ENCODE assay signal across 21 mouse cellular contexts in the genomic region with DNA sequence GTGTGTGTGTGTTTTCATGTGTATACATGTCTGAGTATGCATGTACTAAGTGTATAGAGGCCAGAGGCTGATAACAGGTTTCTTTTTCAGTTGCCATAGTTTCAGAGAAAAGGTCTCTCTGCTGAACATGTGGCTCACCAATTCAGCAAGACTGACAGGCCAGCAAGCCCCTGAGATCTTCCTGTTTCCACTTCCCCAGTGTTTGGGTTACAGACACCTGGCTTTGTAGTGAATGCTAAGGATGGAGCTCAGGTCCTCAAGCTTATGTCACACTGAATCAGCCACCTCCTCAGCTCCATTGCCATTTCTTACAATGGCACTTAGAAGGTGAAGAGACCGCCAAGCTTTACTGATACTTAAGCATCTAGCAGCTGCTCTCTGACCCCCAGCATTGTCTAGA. TPM values are rescaled to one million over a fixed set of nuclear protein-coding genes. Genes with fewer than 3 reads are reported as not detected.
DNase-seq lines count a peak whose midpoint lies in the region; ATAC-seq and TF ChIP-seq lines count a peak whose summit lies in the region.
"Had no signal": no experiment of that assay in that cellular context is flagged by ENCODE, and none has a peak within 500 bp of the region (broad histone marks: within the 10 kb centered on the region; RNA-seq: fewer than 3 reads in every experiment).

No protein-coding gene starts in this region.

- H3K4me2 ChIP-seq in liver, embryonic 13.5 days: no peak overlapping the region
- no peak overlapping the region for H3K4me2 ChIP-seq in liver, postnatal 0 days (ENCODE audit: low read depth, low read length)
- H3K4me2 ChIP-seq: embryonic facial prominence, embryonic 15.5 days; heart, embryonic 11.5 days; heart, embryonic 15.5 days; hindbrain, embryonic 15.5 days had no signal

- peaks cover 64% of the 10 kb centered on the region for H3K4me1 ChIP-seq in liver, embryonic 13.5 days (replicated peaks)
- peaks cover 33% of the 10 kb centered on the region for H3K4me1 ChIP-seq in liver, postnatal 0 days (ENCODE audit: insufficient read depth)
- H3K4me1 ChIP-seq in MEL (ENCODE audit: control insufficient read depth in 1 of 2, insufficient read depth in 2 of 2, low read length in 2 of 2): peaks cover 39 to 46% of the 10 kb centered on the region in 2 experiments
- H3K4me1 ChIP-seq: embryonic facial prominence, embryonic 15.5 days; forebrain, embryonic 10.5 days had no signal

- H3K36me3 ChIP-seq in liver, embryonic 13.5 days: peaks cover 50% of the 10 kb centered on the region
- peaks cover 42% of the 10 kb centered on the region for H3K36me3 ChIP-seq in liver, postnatal 0 days (replicated peaks; ENCODE audit: insufficient read depth, low read length)
- peaks cover 0 to 66% of the 10 kb centered on the region in 2 experiments; a peak in 2 of 4 replicates for H3K36me3 ChIP-seq in MEL (ENCODE audit: control insufficient read depth in 1 of 2, insufficient read depth in 2 of 2, low read length in 2 of 2)

- no peak for TF ChIP-seq CTCF in liver, postnatal 0 days (IDR thresholded peaks at IDR 0.05; ENCODE audit: low read depth)
- TF ChIP-seq CTCF in MEL (IDR thresholded peaks at IDR 0.05 in 2 of 3, conservative IDR thresholded peaks at IDR 0.05 in 1 of 3; ENCODE audit: control insufficient read depth in 1 of 3, insufficient read depth in 1 of 3, low read depth in 2 of 3, low read length in 3 of 3, poor library complexity in 1 of 3, severe bottlenecking in 1 of 3): no peak

- H3K27ac ChIP-seq in liver, embryonic 13.5 days: 0 out of 2 replicates have a peak overlapping the region, but pooled peaks have one; percentile 11
- no peak overlapping the region for H3K27ac ChIP-seq in liver, postnatal 0 days (ENCODE audit: low read depth)
- peak overlapping the region; percentile 93 for H3K27ac ChIP-seq in MEL (ENCODE audit: control insufficient read depth, low read depth, low read length)
- H3K27ac ChIP-seq: embryonic facial prominence, embryonic 15.5 days; forebrain, embryonic 10.5 days; gastrocnemius, adult 2 months; heart, adult 2 months; heart, embryonic 15.5 days; hindbrain, embryonic 15.5 days had no signal

- H3K27me3 ChIP-seq in liver, embryonic 13.5 days: no peaks in the 10 kb centered on the region
- no peaks in the 10 kb centered on the region for H3K27me3 ChIP-seq in liver, postnatal 0 days (ENCODE audit: insufficient read depth, low read length)
- no peaks in the 10 kb centered on the region for H3K27me3 ChIP-seq in MEL (ENCODE audit: control insufficient read depth in 1 of 2, insufficient read depth in 2 of 2, low read length in 2 of 2)
- H3K27me3 ChIP-seq: embryonic facial prominence, embryonic 15.5 days; heart, embryonic 15.5 days; hindbrain, embryonic 15.5 days had no signal

- TF ChIP-seq RAD21 in MEL (IDR thresholded peaks at IDR 0.05; ENCODE audit: low read depth, low read length): no peak

- no peak overlapping the region for H3K9ac ChIP-seq in liver, embryonic 13.5 days
- H3K9ac ChIP-seq in liver, postnatal 0 days (replicated peaks): no peak overlapping the region
- no peak overlapping the region; the same call in 1 of the 2 replicates for H3K9ac ChIP-seq in MEL (ENCODE audit: control insufficient read depth, low read depth, low read length, poor library complexity, severe bottlenecking)
- H3K9ac ChIP-seq: embryonic facial prominence, embryonic 15.5 days; heart, embryonic 15.5 days; hindbrain, embryonic 15.5 days had no signal

- no peak overlapping the region for H3K4me3 ChIP-seq in liver, embryonic 13.5 days (replicated peaks)
- no peak overlapping the region for H3K4me3 ChIP-seq in liver, postnatal 0 days (ENCODE audit: low read depth, low read length)
- no peak overlapping the region for H3K4me3 ChIP-seq in MEL (ENCODE audit: control insufficient read depth in 1 of 2, insufficient read depth in 1 of 2, low read depth in 2 of 2, low read length in 2 of 2)
- H3K4me3 ChIP-seq: embryonic facial prominence, embryonic 15.5 days; erythroblast, embryonic 14.5 days; forebrain, embryonic 10.5 days; gastrocnemius, adult 2 months; heart, adult 2 months; heart, embryonic 15.5 days; hindbrain, embryonic 15.5 days had no signal

- no peak for DNase-seq in liver, embryonic 13.5 days
- DNase-seq in liver, postnatal 0 days: no peak
- peak; percentile 54 for DNase-seq in MEL (ENCODE audit: low read depth, low spot score)
- DNase-seq in right cerebral cortex, postnatal 14 days: no peak
- DNase-seq in right cerebral cortex, postnatal 4 days: no peak
- DNase-seq: adrenal gland, postnatal 14 days; cerebellum, adult 18-20 months; cerebellum, postnatal 10 days; gastrocnemius, adult 2 months; gastrocnemius, postnatal 25 days; heart, adult 2 months; heart, postnatal 14 days had no signal

- no peaks in the 10 kb centered on the region for H3K9me3 ChIP-seq in liver, embryonic 13.5 days (replicated peaks)
- no peaks in the 10 kb centered on the region for H3K9me3 ChIP-seq in liver, postnatal 0 days (ENCODE audit: low read length)
- H3K9me3 ChIP-seq in MEL (replicated peaks; ENCODE audit: insufficient read depth, low read length): no peaks in the 10 kb centered on the region
- H3K9me3 ChIP-seq: embryonic facial prominence, embryonic 15.5 days; forebrain, embryonic 10.5 days; G1E; heart, embryonic 15.5 days; hindbrain, embryonic 15.5 days had no signal

- WGBS in liver, embryonic 13.5 days (ENCODE audit: insufficient replicate concordance): 82% methylated on average over 1 of the region's 1 CpGs
- 93% methylated on average over 1 of the region's 1 CpGs for WGBS in liver, postnatal 0 days (ENCODE audit: insufficient replicate concordance)

- TF ChIP-seq EP300 in liver, postnatal 0 days (IDR thresholded peaks at IDR 0.05; ENCODE audit: low read depth): no peak
- TF ChIP-seq EP300 in MEL (IDR thresholded peaks at IDR 0.05; ENCODE audit: low read depth in 1 of 2, low read length in 2 of 2): no peak

- TF ChIP-seq POLR2A in MEL (IDR thresholded peaks at IDR 0.05; ENCODE audit: control insufficient read depth in 1 of 2, insufficient read depth in 1 of 2, low read depth in 1 of 2, low read length in 2 of 2, poor library complexity in 1 of 2): no peak

- ATAC-seq in liver, embryonic 13.5 days (ENCODE audit: low read depth): no peak
- ATAC-seq in liver, postnatal 0 days: no peak
- ATAC-seq in hematopoietic stem cell, adult 5-6 weeks (replicated peaks in 1 of 2; ENCODE audit: insufficient read depth in 1 of 2, low FRiP score in 2 of 2, low TSS enrichment in 1 of 2, low read depth in 1 of 2, poor library complexity in 2 of 2, severe bottlenecking in 2 of 2): 0 out of 4 replicates have a peak, but pooled peaks have one; percentile 27 to 40
- ATAC-seq: forebrain, embryonic 14.5 days had no signal

- no peaks in the 10 kb centered on the region for H3K79me2 ChIP-seq in MEL (ENCODE audit: control insufficient read depth, insufficient read depth, low read length, poor library complexity)

TF ChIP-seq in MEL, 35 proteins besides CTCF, POLR2A, EP300 and RAD21:
- TF ChIP-seq ELF1 (IDR thresholded peaks at IDR 0.05; ENCODE audit: low read depth, low read length) (0 out of 2 replicates have a peak, but pooled peaks have one; percentile 13), ZMIZ1 (IDR thresholded peaks at IDR 0.05; ENCODE audit: low read depth, low read length) (no peak)

RNA-seq across cellular contexts. Expression of a gene that starts 54.3 kb away (rescaled TPM):
- 11.4 and 12.2 TPM in 2 replicates for polyA plus RNA-seq in liver, embryonic 13.5 days (2015; fragmentation: Nextera tagmentation; extraction: Ambion mirVana)
- 10.3 and 10.6 TPM in 2 replicates for polyA plus RNA-seq in liver, postnatal 0 days (2015; fragmentation: Nextera tagmentation; extraction: Ambion mirVana)
- total RNA-seq in MEL (2012; rRNA removed): 0.54 and 0.65 TPM in 2 replicates
- polyA plus RNA-seq in MEL (2012; ENCODE audit: insufficient read depth in 1 of 2, insufficient read length in 2 of 2, low read depth in 1 of 2, low replicate concordance in 2 of 2, missing spikeins in 1 of 2): 1 to 10 TPM in 1 of 2 experiments, not detected in 1; 2.7 TPM
- total RNA-seq in hematopoietic stem cell, adult 5-6 weeks (2017): 53.0 and 76.5 TPM in 2 replicates

RNA-seq across cellular contexts. Expression of a gene that starts 55.1 kb away (rescaled TPM):
- 20.1 and 20.4 TPM in 2 replicates for polyA plus RNA-seq in liver, embryonic 13.5 days (2015; fragmentation: Nextera tagmentation; extraction: Ambion mirVana)
- polyA plus RNA-seq in liver, postnatal 0 days (2015; fragmentation: Nextera tagmentation; extraction: Ambion mirVana): 9.6 and 9.7 TPM in 2 replicates
- total RNA-seq in MEL (2012; rRNA removed): 3.9 and 4.3 TPM in 2 replicates
- 10 to 100 TPM; 14.1 to 85.1 TPM for polyA plus RNA-seq in MEL (2012; ENCODE audit: insufficient read depth in 1 of 2, insufficient read length in 2 of 2, low read depth in 1 of 2, low replicate concordance in 2 of 2, missing spikeins in 1 of 2)
- total RNA-seq in hematopoietic stem cell, adult 5-6 weeks (2017): 11.8 and 14.1 TPM in 2 replicates

Comparison
In these comparisons a context has a peak if more than half of its experiments do, and no peak if none do; other contexts are left out.
1. ATAC-seq: peak in hematopoietic stem cell, adult 5-6 weeks (2 of 2); none in liver, embryonic 13.5 days (single experiment) and liver, postnatal 0 days (single experiment).